Mouse (Mus musculus): Measurements from ENCODE around the gene Tnik. TPM values are rescaled to one million over a fixed set of nuclear protein-coding genes. Genes with fewer than 3 reads are reported as not detected.
A peak's percentile ranks its signal among the peaks of the same experiment; 100 is the strongest.

Gene Tnik
- polyA plus RNA-seq, 1 experiment: 0.83 TPM

GRCm38 (mm10) chr3:28263948-28264840 lies 1.2 kb downstream of the Tnik start:
- WGBS: 19% methylated on average over 26 of the region's 26 CpGs
- DNase-seq: peak; percentile 7
- Histone ChIP-seq H3K27ac (ENCODE audit: insufficient read depth, low read depth, low read length) (no peak overlapping the region), H3K4me1 (ENCODE audit: control insufficient read depth, insufficient read depth, low read length) (no peaks in the 10 kb centered on the region), H3K27me3 (replicated peaks; ENCODE audit: control insufficient read depth, insufficient read depth, low read length) (no peaks in the 10 kb centered on the region), H3K36me3 (ENCODE audit: control insufficient read depth, insufficient read depth, low read length) (no peaks in the 10 kb centered on the region), H3K4me3 (ENCODE audit: insufficient read depth, low read depth, low read length) (peak overlapping the region; percentile 83)
- TF ChIP-seq POLR2A (IDR thresholded peaks at IDR 0.05; ENCODE audit: low read depth, low read length) (no peak), CTCF (conservative IDR thresholded peaks at IDR 0.05; ENCODE audit: insufficient read depth, insufficient read length, low read depth, low read length) (no peak)

GRCm38 (mm10) chr3:28264841-28265150 lies 1.8 kb downstream of the Tnik start:
- 66% methylated on average over 5 of the region's 5 CpGs for WGBS
- Histone ChIP-seq H3K4me1 (ENCODE audit: control insufficient read depth, insufficient read depth, low read length) (no peaks in the 10 kb centered on the region), H3K27me3 (replicated peaks; ENCODE audit: control insufficient read depth, insufficient read depth, low read length) (no peaks in the 10 kb centered on the region), H3K27ac (ENCODE audit: insufficient read depth, low read depth, low read length) (no peak overlapping the region), H3K36me3 (ENCODE audit: control insufficient read depth, insufficient read depth, low read length) (no peaks in the 10 kb centered on the region), H3K4me3 (ENCODE audit: insufficient read depth, low read depth, low read length) (no peak overlapping the region)
- no peak for DNase-seq
- no peak for TF ChIP-seq POLR2A (IDR thresholded peaks at IDR 0.05; ENCODE audit: low read depth, low read length)
- no peak for TF ChIP-seq CTCF (conservative IDR thresholded peaks at IDR 0.05; ENCODE audit: insufficient read depth, insufficient read length, low read depth, low read length)

DNA sequence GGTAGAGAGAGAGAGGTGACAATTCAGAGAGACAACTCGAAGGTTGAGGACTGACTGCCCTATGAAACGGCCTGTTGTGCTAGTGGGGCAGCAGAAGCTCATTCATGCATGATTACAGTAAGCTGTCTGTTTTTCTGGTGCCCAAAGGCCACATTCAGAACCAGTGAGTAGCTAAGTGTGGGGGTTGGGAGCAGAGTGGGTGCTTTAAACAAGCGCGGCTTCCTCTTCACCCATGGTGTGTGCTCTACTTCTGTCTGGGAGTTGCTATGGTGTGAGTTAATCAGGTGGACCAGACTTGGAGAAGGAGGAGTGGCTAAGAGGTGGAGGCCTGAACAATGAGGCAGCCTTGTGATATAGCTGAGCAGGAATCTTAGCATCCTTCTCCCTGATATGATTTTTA lies 2.2 kb downstream of the Tnik start:
- TF ChIP-seq CTCF (conservative IDR thresholded peaks at IDR 0.05; ENCODE audit: insufficient read depth, insufficient read length, low read depth, low read length) (no peak), POLR2A (IDR thresholded peaks at IDR 0.05; ENCODE audit: low read depth, low read length) (no peak)
- no peaks in the 10 kb centered on the region for H3K36me3 ChIP-seq (ENCODE audit: control insufficient read depth, insufficient read depth, low read length)
- H3K27ac ChIP-seq (ENCODE audit: insufficient read depth, low read depth, low read length): no peak overlapping the region
- no peaks in the 10 kb centered on the region for H3K4me1 ChIP-seq (ENCODE audit: control insufficient read depth, insufficient read depth, low read length)
- no peaks in the 10 kb centered on the region for H3K27me3 ChIP-seq (replicated peaks; ENCODE audit: control insufficient read depth, insufficient read depth, low read length)
- no peak overlapping the region for H3K4me3 ChIP-seq (ENCODE audit: insufficient read depth, low read depth, low read length)
- no peak for DNase-seq
- WGBS: 55% methylated on average over 4 of the region's 4 CpGs

DNA sequence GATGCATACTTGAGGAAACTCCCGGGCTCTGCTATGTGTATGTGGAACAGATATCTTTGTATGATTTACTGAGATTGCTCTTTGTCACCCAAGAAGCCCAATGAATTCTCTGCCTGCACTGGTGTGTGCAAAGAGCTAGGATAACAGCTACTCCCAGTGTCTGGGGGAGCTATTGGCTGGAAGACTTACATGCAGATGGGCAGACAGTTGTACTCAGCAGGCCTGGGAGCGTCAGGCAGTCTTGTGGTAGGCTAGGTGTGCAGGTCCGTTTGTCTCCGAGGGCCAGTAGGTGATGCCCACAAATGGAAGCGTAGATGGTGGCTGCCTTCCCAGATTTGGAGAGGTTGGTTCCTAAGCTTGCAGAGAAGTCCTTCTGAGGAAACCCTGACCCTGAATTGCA lies 2.6 kb downstream of the Tnik start:
- TF ChIP-seq CTCF (conservative IDR thresholded peaks at IDR 0.05; ENCODE audit: insufficient read depth, insufficient read length, low read depth, low read length): no peak
- TF ChIP-seq POLR2A (IDR thresholded peaks at IDR 0.05; ENCODE audit: low read depth, low read length): no peak
- WGBS: 92% methylated on average over 5 of the region's 5 CpGs
- Histone ChIP-seq H3K27me3 (replicated peaks; ENCODE audit: control insufficient read depth, insufficient read depth, low read length) (no peaks in the 10 kb centered on the region), H3K4me3 (ENCODE audit: insufficient read depth, low read depth, low read length) (no peak overlapping the region), H3K4me1 (ENCODE audit: control insufficient read depth, insufficient read depth, low read length) (no peaks in the 10 kb centered on the region), H3K27ac (ENCODE audit: insufficient read depth, low read depth, low read length) (no peak overlapping the region), H3K36me3 (ENCODE audit: control insufficient read depth, insufficient read depth, low read length) (no peaks in the 10 kb centered on the region)
- no peak for DNase-seq

DNA sequence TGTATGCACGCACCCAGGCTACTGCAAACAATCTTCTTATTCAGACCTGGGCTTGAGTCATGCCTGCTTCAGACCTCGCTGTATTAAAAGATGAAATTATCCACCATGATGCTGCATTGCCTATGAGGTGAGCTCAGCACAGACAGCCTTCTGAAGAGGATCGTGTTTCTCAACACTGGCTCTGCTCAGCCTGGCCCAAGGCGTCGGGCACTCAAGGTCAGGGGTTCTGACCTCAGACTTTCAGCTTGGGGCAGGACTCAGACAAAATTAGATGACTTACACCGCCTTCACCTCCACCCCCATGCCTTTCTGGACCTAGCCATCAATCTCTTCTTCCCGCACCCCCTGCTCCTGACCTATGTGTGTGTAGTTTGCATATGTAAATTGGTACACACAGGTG lies 4.2 kb downstream of the Tnik start:
- Histone ChIP-seq H3K4me1 (ENCODE audit: control insufficient read depth, insufficient read depth, low read length) (no peaks in the 10 kb centered on the region), H3K27me3 (replicated peaks; ENCODE audit: control insufficient read depth, insufficient read depth, low read length) (no peaks in the 10 kb centered on the region), H3K27ac (ENCODE audit: insufficient read depth, low read depth, low read length) (no peak overlapping the region), H3K36me3 (ENCODE audit: control insufficient read depth, insufficient read depth, low read length) (no peaks in the 10 kb centered on the region), H3K4me3 (ENCODE audit: insufficient read depth, low read depth, low read length) (no peak overlapping the region)
- TF ChIP-seq CTCF (conservative IDR thresholded peaks at IDR 0.05; ENCODE audit: insufficient read depth, insufficient read length, low read depth, low read length) (no peak), POLR2A (IDR thresholded peaks at IDR 0.05; ENCODE audit: low read depth, low read length) (no peak)
- 76% methylated on average over 7 of the region's 7 CpGs for WGBS
- DNase-seq: no peak

DNA sequence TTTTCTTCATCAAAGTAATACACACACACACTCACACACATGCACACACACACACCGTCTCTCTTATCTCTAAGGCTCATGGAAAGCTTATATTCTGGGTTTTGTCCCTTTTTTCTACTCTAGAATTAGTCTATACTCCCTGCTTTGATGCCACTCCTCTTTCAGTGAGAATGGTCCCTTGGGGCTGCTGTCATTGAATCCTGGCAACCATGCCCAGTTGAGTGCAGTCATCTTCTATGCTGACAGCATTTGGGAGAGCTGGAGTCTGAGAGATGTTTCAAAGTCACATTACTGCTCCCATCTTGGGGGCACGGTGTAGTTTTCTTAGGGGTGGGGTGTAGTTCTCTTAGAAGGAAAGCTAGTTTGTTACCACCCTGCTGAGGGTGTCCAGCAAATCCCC lies 6.7 kb downstream of the Tnik start:
- H3K27me3 ChIP-seq (replicated peaks; ENCODE audit: control insufficient read depth, insufficient read depth, low read length): no peaks in the 10 kb centered on the region
- WGBS: 62% methylated on average over 2 of the region's 2 CpGs
- no peaks in the 10 kb centered on the region for H3K36me3 ChIP-seq (ENCODE audit: control insufficient read depth, insufficient read depth, low read length)
- TF ChIP-seq CTCF (conservative IDR thresholded peaks at IDR 0.05; ENCODE audit: insufficient read depth, insufficient read length, low read depth, low read length) (no peak), POLR2A (IDR thresholded peaks at IDR 0.05; ENCODE audit: low read depth, low read length) (no peak)
- H3K27ac ChIP-seq (ENCODE audit: insufficient read depth, low read depth, low read length): no peak overlapping the region
- DNase-seq: no peak
- no peak overlapping the region for H3K4me3 ChIP-seq (ENCODE audit: insufficient read depth, low read depth, low read length)
- no peaks in the 10 kb centered on the region for H3K4me1 ChIP-seq (ENCODE audit: control insufficient read depth, insufficient read depth, low read length)

GRCm38 (mm10) chr3:28271884-28272283 lies 8.9 kb downstream of the Tnik start:
- H3K27ac ChIP-seq (ENCODE audit: insufficient read depth, low read depth, low read length): no peak overlapping the region
- no peak for DNase-seq
- H3K36me3 ChIP-seq (ENCODE audit: control insufficient read depth, insufficient read depth, low read length): no peaks in the 10 kb centered on the region
- no peak overlapping the region for H3K4me3 ChIP-seq (ENCODE audit: insufficient read depth, low read depth, low read length)
- TF ChIP-seq POLR2A (IDR thresholded peaks at IDR 0.05; ENCODE audit: low read depth, low read length) (no peak), CTCF (conservative IDR thresholded peaks at IDR 0.05; ENCODE audit: insufficient read depth, insufficient read length, low read depth, low read length) (no peak)
- H3K4me1 ChIP-seq (ENCODE audit: control insufficient read depth, insufficient read depth, low read length): no peaks in the 10 kb centered on the region
- no peaks in the 10 kb centered on the region; the same call in 1 of the 2 replicates for H3K27me3 ChIP-seq (replicated peaks; ENCODE audit: control insufficient read depth, insufficient read depth, low read length)

Measured in kidney, adult 2 months (tissue).